18 mouse cellular contexts compared by ENCODE assay signal in genomic region chr4:149933025-149933424, GRCm38 (mm10). TPM values are rescaled to one million over a fixed set of nuclear protein-coding genes. Genes with fewer than 3 reads are reported as not detected.
"Had no signal": no experiment of that assay in that cellular context is flagged by ENCODE, and none has a peak within 500 bp of the region (broad histone marks: within the 10 kb centered on the region; RNA-seq: fewer than 3 reads in every experiment).

No protein-coding gene starts in this region.

- DNase-seq: liver, postnatal 0 days; lung, adult 2 months; lung, postnatal 14 days; lung, postnatal 36 days; right cerebral cortex, postnatal 14 days; spleen, adult 18-20 months; thymus, adult 18-20 months; thymus, postnatal 14 days; thymus, postnatal 36 days had no signal

- H3K9me3 ChIP-seq: lung, embryonic 15.5 days; midbrain, embryonic 13.5 days; midbrain, embryonic 15.5 days; neural tube, embryonic 12.5 days had no signal

- H3K4me2 ChIP-seq: lung, embryonic 15.5 days; midbrain, embryonic 11.5 days; midbrain, embryonic 13.5 days; midbrain, embryonic 15.5 days; neural tube, embryonic 12.5 days had no signal

- H3K36me3 ChIP-seq: lung, embryonic 15.5 days; midbrain, embryonic 13.5 days; midbrain, embryonic 15.5 days had no signal

- H3K27ac ChIP-seq: lung, embryonic 15.5 days; macrophage; midbrain, embryonic 13.5 days; midbrain, embryonic 15.5 days; neural tube, embryonic 12.5 days had no signal

- H3K4me3 ChIP-seq: lung, embryonic 15.5 days; megakaryocyte, embryonic 14.5 days; midbrain, embryonic 13.5 days; midbrain, embryonic 15.5 days; neural tube, embryonic 12.5 days had no signal

- ATAC-seq: liver, postnatal 0 days; lung, postnatal 0 days; midbrain, embryonic 13.5 days; midbrain, embryonic 15.5 days had no signal

- H3K9ac ChIP-seq: liver, postnatal 0 days; lung, embryonic 15.5 days; midbrain, embryonic 13.5 days; midbrain, embryonic 15.5 days; neural tube, embryonic 12.5 days had no signal

- H3K4me1 ChIP-seq: midbrain, embryonic 15.5 days had no signal

- H3K27me3 ChIP-seq: lung, embryonic 15.5 days; midbrain, embryonic 13.5 days; midbrain, embryonic 15.5 days; neural tube, embryonic 12.5 days had no signal

RNA-seq across cellular contexts. Expression of gene Spsb1, which starts 21.8 kb away (rescaled TPM):
- total RNA-seq: monocyte, adult 5-6 weeks had no signal
